Mouse (Mus musculus): Measurements from ENCODE around the gene Dnajb2.

Gene Dnajb2

GRCm38 (mm10) chr1:75236117-75237050 is at the start of gene Dnajb2:
Gene Dnajb2 (plus strand): TSS chr1:75236406.
- peak; percentile 92 to 95 for DNase-seq

GRCm38 (mm10) chr1:75187126-75187525 is 49.1 kb upstream of the Dnajb2 start:
- DNase-seq, result no peak

- DNase-seq, result peak; percentile 34 to 45
Measured at GRCm38 (mm10) chr1:75187914-75188483, 48.2 kb upstream of the Dnajb2 start.

GRCm38 (mm10) chr1:75190577-75190976 is 45.6 kb upstream of the Dnajb2 start:
- DNase-seq, result no peak

- DNase-seq, result no peak
Measured at GRCm38 (mm10) chr1:75191258-75191621, 45.0 kb upstream of the Dnajb2 start.

GRCm38 (mm10) chr1:75191622-75192402 is 44.4 kb upstream of the Dnajb2 start, which contains the start of the genes Ankzf1 and Atg9a:
Gene Ankzf1 (plus strand): TSS chr1:75192151.
Gene Atg9a (minus strand): TSS chr1:75192196.
- DNase-seq, result peak; percentile 99

- DNase-seq, result peak; percentile 58 to 72
Measured at GRCm38 (mm10) chr1:75192452-75192851, 43.8 kb upstream of the Dnajb2 start.

GRCm38 (mm10) chr1:75201236-75201635 is 35.0 kb upstream of the Dnajb2 start:
- DNase-seq, result no peak

- DNase-seq, result peak; percentile 41 to 59
Measured at GRCm38 (mm10) chr1:75208967-75209678, 27.1 kb upstream of the Dnajb2 start.

- DNase-seq, result peak; percentile 96 to 97
Measured at GRCm38 (mm10) chr1:75210136-75211087, 25.8 kb upstream of the Dnajb2 start, which contains the start of the genes Glb1l and Stk16. Gene Glb1l (minus strand): TSS chr1:75210813. Gene Stk16 (plus strand): TSS chr1:75210838.

- DNase-seq, result no peak
Measured at GRCm38 (mm10) chr1:75211141-75211708, 25.0 kb upstream of the Dnajb2 start.

GRCm38 (mm10) chr1:75212542-75212941 is 23.7 kb upstream of the Dnajb2 start:
- DNase-seq, result no peak

- no peak for DNase-seq
Measured at GRCm38 (mm10) chr1:75213096-75213495, 23.1 kb upstream of the Dnajb2 start.

GRCm38 (mm10) chr1:75214442-75214841 is 21.8 kb upstream of the Dnajb2 start:
- no peak for DNase-seq

GRCm38 (mm10) chr1:75214886-75215285 is 21.3 kb upstream of the Dnajb2 start:
- DNase-seq, result peak in 1 of 2 experiments; percentile 27

GRCm38 (mm10) chr1:75215785-75216184 is 20.4 kb upstream of the Dnajb2 start:
- no peak for DNase-seq

GRCm38 (mm10) chr1:75216797-75217585 is 19.2 kb upstream of the Dnajb2 start:
- no peak for DNase-seq

- no peak for DNase-seq
Measured at GRCm38 (mm10) chr1:75217893-75218226, 18.3 kb upstream of the Dnajb2 start.

GRCm38 (mm10) chr1:75218227-75219001 is 17.8 kb upstream of the Dnajb2 start:
- DNase-seq, result peak; percentile 65 to 69
